Mouse (Mus musculus) testis, adult 2 months (tissue): Measurements from ENCODE around the gene Gpr137. TPM values are rescaled to one million over a fixed set of nuclear protein-coding genes. Genes with fewer than 3 reads are reported as not detected.

ENCODE experiments used
- H3K27ac ChIP-seq: fragments of 200-500 bp; 2 replicates; pipeline ENCODE4 v1.5.1; 2012; ENCODE audit warnings: low read depth, low read length; ENCODE audit not compliant: control insufficient read depth, insufficient read depth
- H3K27me3 ChIP-seq: fragments of 200-500 bp; 2 replicates; pipeline ENCODE4 v1.6.1; 2012; ENCODE audit warnings: mild to moderate bottlenecking, low read length, moderate library complexity; ENCODE audit not compliant: control insufficient read depth, insufficient read depth
- H3K36me3 ChIP-seq: fragments of 200-500 bp; 2 replicates; pipeline ENCODE4 v1.6.1; 2012; ENCODE audit warnings: mild to moderate bottlenecking, low read length; ENCODE audit not compliant: control insufficient read depth, insufficient read depth
- H3K4me1 ChIP-seq: fragments of 200-500 bp; 2 replicates; pipeline ENCODE4 v1.6.1; 2012; ENCODE audit warnings: low read length; ENCODE audit not compliant: control insufficient read depth, insufficient read depth
- H3K4me3 ChIP-seq: fragments of 200-500 bp; 2 replicates; pipeline ENCODE4 v1.5.1; 2012; ENCODE audit warnings: low read depth, mild to moderate bottlenecking, low read length, moderate library complexity, mixed read lengths; ENCODE audit not compliant: control insufficient read depth
- CTCF ChIP-seq: fragments of 200-500 bp; IDR thresholded peaks from 2 replicates; pipeline ENCODE4 v1.5.1; 2012; ENCODE audit warnings: low read depth, mild to moderate bottlenecking, inconsistent platforms, low read length, moderate library complexity; ENCODE audit not compliant: control insufficient read depth, insufficient read depth, insufficient replicate concordance
- POLR2A ChIP-seq: fragments of 200-500 bp; IDR thresholded peaks from 2 replicates; pipeline ENCODE4 v1.6.1; 2012; ENCODE audit warnings: low read depth, mild to moderate bottlenecking, inconsistent platforms, low read length, moderate library complexity; ENCODE audit not compliant: control insufficient read depth
- polyA plus RNA-seq: library from polyadenylated mRNA; depleted of rRNA; stranded (reverse); fragments of >200 nt; gene quantifications from 2 replicates; pipeline ENCODE4 v1.2.3, GENCODE M21; 2012

The Gpr137 gene
- polyA plus RNA-seq, 1 experiment: 212 TPM

DNA sequence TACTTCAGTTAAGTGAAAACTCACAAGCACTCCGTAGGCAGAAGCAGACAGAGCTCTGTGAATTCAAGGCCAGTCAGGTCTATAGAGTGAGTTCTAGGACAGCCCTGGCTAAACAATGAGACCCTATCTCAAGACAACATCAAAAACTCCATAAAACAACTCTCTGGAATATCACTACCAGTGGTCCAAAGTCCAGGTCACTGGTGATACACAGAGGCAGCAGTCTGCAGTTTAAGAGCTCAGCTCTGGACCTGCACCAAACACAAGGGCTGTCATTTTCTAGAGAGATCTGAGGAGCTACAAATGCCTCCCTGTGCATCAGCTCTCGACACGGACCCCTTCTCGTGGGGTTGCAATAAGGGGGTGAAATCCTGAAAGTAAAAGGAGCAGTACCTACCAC is 24.0 kb downstream of the Gpr137 start:
- Histone ChIP-seq H3K4me1 (peaks cover 19% of the 10 kb centered on the region), H3K27me3 (no peaks in the 10 kb centered on the region), H3K27ac (no peak overlapping the region), H3K4me3 (no peak overlapping the region), H3K36me3 (peaks cover 1% of the 10 kb centered on the region; the same call in 1 of the 2 replicates)
- TF ChIP-seq CTCF: no peak
- TF ChIP-seq POLR2A: no peak

- TF ChIP-seq CTCF (no peak), POLR2A (no peak)
- Histone ChIP-seq H3K4me1 (peaks cover 12% of the 10 kb centered on the region), H3K4me3 (no peak overlapping the region), H3K36me3 (peaks cover 4% of the 10 kb centered on the region; the same call in 1 of the 2 replicates), H3K27ac (no peak overlapping the region), H3K27me3 (no peaks in the 10 kb centered on the region)
These were observed 25.8 kb downstream of the Gpr137 start for GRCm38 (mm10) chr19:6916496-6916895.

GRCm38 (mm10) chr19:6915276-6915675 is 27.0 kb downstream of the Gpr137 start:
- H3K27ac ChIP-seq: no peak overlapping the region
- TF ChIP-seq POLR2A (no peak), CTCF (no peak)
- peaks cover 4% of the 10 kb centered on the region; the same call in 1 of the 2 replicates for H3K36me3 ChIP-seq
- peaks cover 12% of the 10 kb centered on the region for H3K4me1 ChIP-seq
- no peak overlapping the region for H3K4me3 ChIP-seq
- H3K27me3 ChIP-seq: no peaks in the 10 kb centered on the region

- Histone ChIP-seq H3K27ac (no peak overlapping the region), H3K4me1 (peaks cover 7% of the 10 kb centered on the region), H3K36me3 (peaks cover 4% of the 10 kb centered on the region; the same call in 1 of the 2 replicates), H3K27me3 (no peaks in the 10 kb centered on the region), H3K4me3 (no peak overlapping the region)
- no peak for TF ChIP-seq CTCF
- TF ChIP-seq POLR2A: no peak
These were observed 27.7 kb downstream of the Gpr137 start for GRCm38 (mm10) chr19:6914540-6914939.

GRCm38 (mm10) chr19:6913991-6914390 is 28.3 kb downstream of the Gpr137 start:
- no peak overlapping the region for H3K4me3 ChIP-seq
- TF ChIP-seq POLR2A (no peak), CTCF (no peak)
- no peak overlapping the region for H3K27ac ChIP-seq
- H3K36me3 ChIP-seq: peaks cover 4% of the 10 kb centered on the region; the same call in 1 of the 2 replicates
- H3K4me1 ChIP-seq: peaks cover 10% of the 10 kb centered on the region
- no peaks in the 10 kb centered on the region for H3K27me3 ChIP-seq

DNA sequence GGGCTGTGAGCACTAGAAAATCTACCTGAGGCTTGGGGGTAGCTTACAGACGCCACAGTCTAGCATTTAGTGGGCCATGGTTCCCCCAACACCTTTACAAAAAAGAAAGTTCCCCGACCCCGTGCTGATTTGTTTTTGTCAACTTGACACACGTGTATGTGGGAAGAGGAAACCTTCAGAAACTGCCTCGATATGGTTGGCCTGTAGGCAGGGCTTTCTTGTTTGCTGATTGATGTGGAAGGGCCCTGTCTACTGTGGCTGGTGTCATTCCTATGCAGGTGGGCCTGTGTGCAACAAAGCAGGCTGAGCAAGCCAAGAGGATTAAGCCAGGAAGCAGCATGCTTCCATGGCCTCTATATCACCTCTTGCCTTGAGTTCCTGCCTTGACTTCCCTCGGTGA is 29.2 kb downstream of the Gpr137 start:
- TF ChIP-seq POLR2A (no peak), CTCF (no peak)
- peaks cover 16% of the 10 kb centered on the region for H3K4me1 ChIP-seq
- H3K27me3 ChIP-seq: no peaks in the 10 kb centered on the region
- no peak overlapping the region for H3K27ac ChIP-seq
- peaks cover 4% of the 10 kb centered on the region; the same call in 1 of the 2 replicates for H3K36me3 ChIP-seq
- no peak overlapping the region for H3K4me3 ChIP-seq

GRCm38 (mm10) chr19:6912205-6912970 is 29.9 kb downstream of the Gpr137 start:
- no peak for TF ChIP-seq CTCF
- no peak for TF ChIP-seq POLR2A
- Histone ChIP-seq H3K27ac (no peak overlapping the region), H3K27me3 (no peaks in the 10 kb centered on the region), H3K4me1 (peaks cover 18% of the 10 kb centered on the region), H3K4me3 (no peak overlapping the region), H3K36me3 (peaks cover 4% of the 10 kb centered on the region; the same call in 1 of the 2 replicates)
